Mouse (Mus musculus) liver, postnatal 0 days (tissue): Measurements from ENCODE around the gene Tm6sf1. TPM values are rescaled to one million over a fixed set of nuclear protein-coding genes. Genes with fewer than 3 reads are reported as not detected.
A peak's percentile ranks its signal among the peaks of the same experiment; 100 is the strongest.

Source experiments
- ATAC-seq: fragments of 200-750 bp; cut with Nextera tagmentation; 2 replicates; pipeline ENCODE4 v1.8.0; 2017; ENCODE audit warnings: mild to moderate bottlenecking, moderate library complexity
- DNase-seq: peaks from one replicate; pipeline ENCODE4 v3.0.0-alpha.2; 2016
- H3K27ac ChIP-seq: fragments of 300-500 bp; sonication (generic); 2 replicates; pipeline ENCODE4 v1.5.1; 2014; ENCODE audit warnings: antibody characterized with exemption, moderate library complexity, mild to moderate bottlenecking, low read depth
- H3K27me3 ChIP-seq: fragments of 300-500 bp; sonication (generic); 2 replicates; pipeline ENCODE4 v1.6.1; 2014; ENCODE audit warnings: low read length, control low read depth, mixed read lengths; ENCODE audit not compliant: insufficient read depth
- H3K36me3 ChIP-seq: fragments of 300-500 bp; sonication (generic); replicated peaks from 2 replicates; pipeline ENCODE4 v1.6.1; 2014; ENCODE audit warnings: mild to moderate bottlenecking, control low read depth, low read length, moderate library complexity, mixed read lengths; ENCODE audit not compliant: insufficient read depth
- H3K4me1 ChIP-seq: fragments of 300-500 bp; sonication (generic); 2 replicates; pipeline ENCODE4 v1.6.1; 2014; ENCODE audit warnings: antibody characterized with exemption, mild to moderate bottlenecking, control low read depth; ENCODE audit not compliant: insufficient read depth
- H3K4me2 ChIP-seq: fragments of 300-500 bp; sonication (generic); 2 replicates; pipeline ENCODE4 v1.6.1; 2014; ENCODE audit warnings: low read depth, mild to moderate bottlenecking, low read length, moderate library complexity, mixed read lengths
- H3K4me3 ChIP-seq: fragments of 300-500 bp; sonication (generic); 2 replicates; pipeline ENCODE4 v1.5.1; 2014; ENCODE audit warnings: low read depth, low read length
- H3K9ac ChIP-seq: fragments of 300-500 bp; sonication (generic); replicated peaks from 2 replicates; pipeline ENCODE4 v1.6.1; 2014; ENCODE audit warnings: mild to moderate bottlenecking, moderate library complexity
- H3K9me3 ChIP-seq: fragments of 300-500 bp; sonication (generic); 2 replicates; pipeline ENCODE4 v1.6.1; 2016; ENCODE audit warnings: mild to moderate bottlenecking, control low read depth, low read length, mixed read lengths
- CTCF ChIP-seq: sonication (generic); IDR thresholded peaks from 2 replicates; pipeline ENCODE4 v1.5.1; 2016; ENCODE audit warnings: antibody characterized with exemption, low read depth
- EP300 ChIP-seq: IDR thresholded peaks from 2 replicates; pipeline ENCODE4 v1.6.1; 2016; ENCODE audit warnings: antibody characterized with exemption, low read depth, mild to moderate bottlenecking
- WGBS: fragments of 180-500 bp; shearing (Covaris S2); extraction: QIAGEN DNeasy Blood & Tissue Kit; methylation state at CpG from one replicate; pipeline ENCODE4 v1.1.7; 2014; ENCODE audit not compliant: insufficient replicate concordance; 5-methylcytosine and 5-hydroxymethylcytosine counted together
- polyA plus RNA-seq: library from polyadenylated mRNA; unstranded; fragments of >200 nt; fragmentation: Nextera tagmentation; extraction: Ambion mirVana; gene quantifications from 2 replicates; pipeline ENCODE4 v1.2.1, GENCODE M21; 2015

The Tm6sf1 gene
- polyA plus RNA-seq, 1 experiment from 2014 or later: 8.7 TPM

DNA sequence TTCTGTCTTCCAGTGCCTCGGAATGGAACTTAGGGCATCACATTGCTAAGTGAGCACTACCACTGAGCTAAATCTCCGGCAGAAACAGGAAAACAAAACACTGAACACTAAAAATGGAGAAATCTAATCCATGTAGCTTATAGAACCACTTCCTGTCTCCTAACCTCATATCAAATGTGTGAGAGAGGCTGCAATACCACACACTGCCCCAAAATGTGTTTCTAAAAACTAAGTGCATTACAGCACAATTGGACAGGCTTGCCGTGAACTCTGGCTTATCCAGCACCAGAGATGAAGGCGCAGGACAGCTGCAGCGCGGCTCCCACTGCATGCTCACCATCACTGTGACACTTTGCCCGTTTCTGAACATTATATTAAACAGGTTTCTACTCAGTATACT is 70.2 kb downstream of the Tm6sf1 start:
- DNase-seq: no peak
- ATAC-seq: no peak
- H3K27me3 ChIP-seq: peaks cover 34% of the 10 kb centered on the region
- no peaks in the 10 kb centered on the region for H3K36me3 ChIP-seq
- 0 out of 2 replicates have a peak, but pooled peaks cover 3% of the 10 kb centered on the region for H3K4me1 ChIP-seq
- no peak overlapping the region for H3K9ac ChIP-seq
- 64% methylated on average over 7 of the region's 7 CpGs for WGBS
- H3K4me3 ChIP-seq: no peak overlapping the region
- H3K4me2 ChIP-seq: no peak overlapping the region
- H3K27ac ChIP-seq: no peak overlapping the region
- no peaks in the 10 kb centered on the region for H3K9me3 ChIP-seq
- TF ChIP-seq EP300: no peak
- no peak for TF ChIP-seq CTCF

DNA sequence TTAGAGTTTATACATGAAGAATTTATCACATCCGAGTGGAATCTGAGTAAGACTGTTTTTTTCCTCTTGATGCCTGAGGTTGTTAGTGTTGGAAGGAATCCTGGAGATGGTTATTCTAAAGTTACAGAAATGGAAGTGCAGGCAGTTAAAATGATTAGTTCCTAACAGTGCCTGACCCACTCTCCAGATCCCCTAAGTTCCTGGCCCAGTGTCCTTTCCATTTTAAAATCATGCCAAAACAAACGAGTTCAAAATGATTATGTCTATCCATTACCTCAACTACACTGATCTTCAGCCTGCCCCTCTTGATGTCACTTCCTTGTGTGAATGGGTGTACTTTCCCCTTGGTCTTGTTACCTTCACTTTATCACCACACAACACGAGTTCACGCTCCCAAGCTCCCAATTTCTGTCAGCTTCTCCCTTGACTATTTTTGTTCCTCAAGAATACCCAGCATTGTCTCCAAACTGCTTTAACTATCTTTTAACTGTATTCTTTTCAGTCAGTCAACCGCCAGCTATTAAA is 73.8 kb downstream of the Tm6sf1 start:
- 55% methylated on average over 5 of the region's 5 CpGs for WGBS
- TF ChIP-seq CTCF: no peak
- no peak for TF ChIP-seq EP300
- Histone ChIP-seq H3K9me3 (no peaks in the 10 kb centered on the region), H3K4me1 (0 out of 2 replicates have a peak, but pooled peaks cover 3% of the 10 kb centered on the region), H3K9ac (no peak overlapping the region), H3K27ac (no peak overlapping the region), H3K27me3 (peaks cover 60% of the 10 kb centered on the region), H3K36me3 (no peaks in the 10 kb centered on the region), H3K4me3 (no peak overlapping the region), H3K4me2 (peak overlapping the region; percentile 69; the same call in 1 of the 2 replicates)
- DNase-seq (no peak), ATAC-seq (no peak)

DNA sequence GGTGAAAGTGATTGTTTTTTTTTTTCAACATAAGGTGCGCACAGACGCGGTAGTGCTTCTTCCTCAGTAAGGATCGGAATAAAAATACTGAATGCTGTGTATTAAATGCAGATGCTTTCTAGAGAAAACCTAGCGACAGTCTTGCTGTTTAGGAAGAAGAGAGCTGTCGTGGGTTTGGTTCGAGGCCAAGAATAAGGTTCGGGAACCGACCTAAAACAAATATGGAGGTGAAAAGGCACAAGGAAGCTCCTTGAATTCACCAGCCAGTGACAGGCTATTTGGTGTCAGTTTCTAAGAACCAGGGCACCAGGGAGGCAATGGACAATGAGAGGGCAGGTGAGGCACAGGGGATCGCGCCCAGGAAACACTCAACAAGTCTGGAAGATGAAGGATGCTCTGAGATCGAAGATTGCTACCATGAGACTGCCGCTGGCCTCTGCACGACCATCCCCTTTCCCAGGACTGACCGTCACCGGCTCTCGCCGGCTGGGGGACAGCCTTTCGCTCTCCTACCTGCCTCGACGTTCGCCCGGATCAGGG is 74.3 kb downstream of the Tm6sf1 start:
- Histone ChIP-seq H3K4me2 (peak overlapping the region; percentile 69), H3K9me3 (no peaks in the 10 kb centered on the region), H3K4me3 (peak overlapping the region; percentile 55), H3K9ac (no peak overlapping the region; the same call in 1 of the 2 replicates), H3K4me1 (0 out of 2 replicates have a peak, but pooled peaks cover 3% of the 10 kb centered on the region), H3K27me3 (peaks cover 64% of the 10 kb centered on the region), H3K27ac (no peak overlapping the region), H3K36me3 (no peaks in the 10 kb centered on the region)
- ATAC-seq (no peak), DNase-seq (no peak)
- TF ChIP-seq CTCF (no peak), EP300 (no peak)
- 12% methylated on average over 23 of the region's 23 CpGs for WGBS

DNA sequence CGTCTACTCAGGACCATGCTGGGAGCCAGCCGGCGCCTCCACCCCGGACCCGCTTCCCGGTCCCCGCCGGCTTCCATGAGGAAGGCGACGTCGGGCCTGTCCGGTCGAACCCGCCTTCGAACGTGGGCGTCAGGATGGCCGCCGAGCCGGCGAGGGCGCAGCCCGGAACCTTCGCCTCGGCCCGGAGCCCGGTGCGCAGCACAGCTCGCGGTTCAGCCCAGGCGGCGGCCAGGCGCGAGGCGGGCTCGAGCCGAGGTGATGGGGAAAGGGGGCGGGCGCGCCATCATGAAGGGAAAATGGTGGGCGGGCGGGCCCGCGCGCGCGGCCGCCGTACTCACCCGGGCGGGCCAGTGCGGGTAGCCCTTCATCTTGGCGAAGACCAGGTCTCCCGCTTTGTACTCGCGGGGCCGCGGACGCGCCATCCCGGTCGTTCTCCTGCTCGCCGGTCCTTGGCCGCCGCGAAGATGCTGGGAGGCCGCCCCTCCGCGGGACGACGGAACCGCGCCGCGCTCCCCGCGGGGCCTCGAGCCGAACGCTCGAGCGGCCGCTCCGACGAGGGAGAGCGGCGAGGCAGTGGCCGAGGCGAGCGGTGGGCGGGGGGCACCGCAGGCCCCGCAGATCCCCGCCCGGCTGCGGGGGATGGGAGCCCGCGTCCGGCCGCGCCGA is 74.9 kb downstream of the Tm6sf1 start:
- H3K27ac ChIP-seq: no peak overlapping the region
- peak overlapping the region; percentile 69 for H3K4me2 ChIP-seq
- peaks cover 65% of the 10 kb centered on the region for H3K27me3 ChIP-seq
- H3K4me1 ChIP-seq: 0 out of 2 replicates have a peak, but pooled peaks cover 3% of the 10 kb centered on the region
- no peaks in the 10 kb centered on the region for H3K9me3 ChIP-seq
- under 1% methylated on average over 78 of the region's 103 CpGs for WGBS
- ATAC-seq (no peak; the same call in 1 of the 2 replicates), DNase-seq (peak; percentile 20)
- H3K9ac ChIP-seq: no peak overlapping the region; the same call in 1 of the 2 replicates
- peak overlapping the region; percentile 55 for H3K4me3 ChIP-seq
- H3K36me3 ChIP-seq: no peaks in the 10 kb centered on the region
- TF ChIP-seq CTCF (no peak), EP300 (no peak)

Other genes starting within 250 kb of the Tm6sf1 start
- 8.6 and 9.1 TPM in 2 replicates for gene Homer2, start 151.5 kb upstream of the Tm6sf1 start, polyA plus RNA-seq
- 72.1 and 78.7 TPM in 2 replicates for gene Ramac, start 96.1 kb upstream of the Tm6sf1 start, polyA plus RNA-seq
- 21.8 and 24.3 TPM in 2 replicates for gene 3110040N11Rik, start 69.5 kb upstream of the Tm6sf1 start, polyA plus RNA-seq
- 16.6 and 20.8 TPM in 2 replicates for gene Btbd1, start 29.6 kb upstream of the Tm6sf1 start, polyA plus RNA-seq
- not detected in 2 replicates for gene Gm10160, start 3.2 kb upstream of the Tm6sf1 start, polyA plus RNA-seq
- gene Hdgfl3, start 75.5 kb downstream of the Tm6sf1 start, polyA plus RNA-seq: 0.59 and 0.66 TPM in 2 replicates
- gene Bnc1, start 133.3 kb downstream of the Tm6sf1 start, polyA plus RNA-seq: 0.26 and 0.38 TPM in 2 replicates